Mouse (Mus musculus) neural tube, embryonic 13.5 days (tissue): Measurements from ENCODE around the gene Enox1. TPM values are rescaled to one million over a fixed set of nuclear protein-coding genes. Genes with fewer than 3 reads are reported as not detected.
A peak's percentile ranks its signal among the peaks of the same experiment; 100 is the strongest.

ENCODE experiments used
- ATAC-seq: fragments of 200-750 bp; cut with Nextera tagmentation; 2 replicates; pipeline ENCODE4 v1.8.0; 2017; ENCODE audit warnings: low read depth, mild to moderate bottlenecking, moderate TSS enrichment, moderate library complexity
- H3K27ac ChIP-seq: fragments of 300-500 bp; sonication (generic); replicated peaks from 2 replicates; pipeline ENCODE4 v1.5.1; 2015; ENCODE audit warnings: moderate library complexity, mild to moderate bottlenecking, inconsistent platforms
- H3K27me3 ChIP-seq: fragments of 300-500 bp; sonication (generic); 2 replicates; pipeline ENCODE4 v1.6.1; 2015; ENCODE audit warnings: mild to moderate bottlenecking, inconsistent platforms
- H3K36me3 ChIP-seq: fragments of 300-500 bp; sonication (generic); 2 replicates; pipeline ENCODE4 v1.6.1; 2015; ENCODE audit warnings: mild to moderate bottlenecking, inconsistent platforms
- H3K4me1 ChIP-seq: fragments of 300-500 bp; sonication (generic); replicated peaks from 2 replicates; pipeline ENCODE4 v1.6.1; 2015; ENCODE audit warnings: inconsistent platforms
- H3K4me2 ChIP-seq: fragments of 300-500 bp; sonication (generic); 2 replicates; pipeline ENCODE4 v1.6.1; 2015; ENCODE audit warnings: inconsistent platforms, mild to moderate bottlenecking, moderate library complexity
- H3K4me3 ChIP-seq: fragments of 300-500 bp; sonication (generic); 2 replicates; pipeline ENCODE4 v1.5.1; 2015; ENCODE audit warnings: mild to moderate bottlenecking, inconsistent platforms
- H3K9ac ChIP-seq: fragments of 300-500 bp; sonication (generic); 2 replicates; pipeline ENCODE4 v1.6.1; 2015; ENCODE audit warnings: moderate library complexity, mild to moderate bottlenecking, inconsistent platforms
- H3K9me3 ChIP-seq: fragments of 300-500 bp; sonication (generic); 2 replicates; pipeline ENCODE4 v1.6.1; 2016; ENCODE audit warnings: inconsistent platforms
- WGBS: fragments of 180-500 bp; shearing (Covaris S2); methylation state at CpG from one replicate; pipeline ENCODE4 v1.1.7; 2015; 5-methylcytosine and 5-hydroxymethylcytosine counted together
- polyA plus RNA-seq: library from polyadenylated mRNA; unstranded; fragments of >200 nt; fragmentation: Nextera tagmentation; extraction: Ambion mirVana; gene quantifications from 2 replicates; pipeline ENCODE4 v1.2.1, GENCODE M21; 2015

Gene Enox1
- polyA plus RNA-seq, 1 experiment from 2014 or later, result 44.9 TPM

DNA sequence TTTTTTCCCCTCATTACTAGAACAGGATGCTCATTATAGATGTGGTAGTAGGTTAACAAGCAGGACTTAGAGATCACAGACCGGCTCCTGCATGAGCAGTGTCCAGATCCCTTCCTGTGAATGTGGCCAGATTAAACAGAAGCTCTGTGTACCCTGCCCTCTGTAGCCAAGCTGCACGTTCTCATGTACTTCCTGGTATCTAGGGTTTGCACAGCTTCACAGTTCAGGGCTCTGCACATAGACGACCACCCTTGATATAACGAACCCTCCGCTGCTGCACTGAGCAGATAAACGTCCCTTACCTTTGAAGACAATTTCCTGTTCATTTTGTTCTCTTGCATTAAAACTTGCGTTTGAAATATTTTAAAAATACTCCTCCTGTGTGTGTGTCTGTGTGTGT, 505.7 kb downstream of the Enox1 start:
- H3K27me3 ChIP-seq, result no peaks in the 10 kb centered on the region
- WGBS, result 84% methylated on average over 7 of the region's 7 CpGs
- no peak for ATAC-seq

DNA sequence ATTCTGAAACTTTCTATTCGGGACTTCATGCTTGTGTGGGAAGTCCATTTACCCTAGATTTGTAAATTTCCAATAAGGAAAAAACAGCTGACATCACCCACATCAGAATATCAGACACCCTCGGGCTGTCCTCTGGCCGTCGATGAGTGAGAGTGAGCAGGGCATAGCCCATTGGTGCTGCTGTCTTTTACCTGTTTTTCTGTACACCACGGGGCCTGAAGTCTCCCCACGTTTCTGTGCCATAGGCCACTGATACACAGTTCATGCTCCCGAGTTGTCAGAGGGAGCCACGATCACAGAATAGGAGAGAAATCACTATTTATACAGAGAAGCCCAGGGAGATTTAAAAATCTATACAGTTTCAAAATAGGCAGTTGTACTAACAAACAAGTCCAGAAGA, 506.4 kb downstream of the Enox1 start:
- Histone ChIP-seq H3K36me3 (no peaks in the 10 kb centered on the region), H3K4me3 (no peak overlapping the region), H3K27ac (peak overlapping the region; percentile 38; the same call in 1 of the 2 replicates), H3K9ac (no peak overlapping the region), H3K9me3 (no peaks in the 10 kb centered on the region), H3K4me1 (peaks cover 21% of the 10 kb centered on the region), H3K4me2 (no peak overlapping the region), H3K27me3 (no peaks in the 10 kb centered on the region)
- no peak for ATAC-seq
- 84% methylated on average over 8 of the region's 8 CpGs for WGBS

More for the DNA sequence above, 505.7 kb downstream of the Enox1 start:
- Histone ChIP-seq H3K4me1 (peaks cover 18% of the 10 kb centered on the region), H3K27ac (no peak overlapping the region), H3K4me2 (no peak overlapping the region), H3K9me3 (no peaks in the 10 kb centered on the region), H3K36me3 (no peaks in the 10 kb centered on the region), H3K9ac (no peak overlapping the region), H3K4me3 (no peak overlapping the region)

DNA sequence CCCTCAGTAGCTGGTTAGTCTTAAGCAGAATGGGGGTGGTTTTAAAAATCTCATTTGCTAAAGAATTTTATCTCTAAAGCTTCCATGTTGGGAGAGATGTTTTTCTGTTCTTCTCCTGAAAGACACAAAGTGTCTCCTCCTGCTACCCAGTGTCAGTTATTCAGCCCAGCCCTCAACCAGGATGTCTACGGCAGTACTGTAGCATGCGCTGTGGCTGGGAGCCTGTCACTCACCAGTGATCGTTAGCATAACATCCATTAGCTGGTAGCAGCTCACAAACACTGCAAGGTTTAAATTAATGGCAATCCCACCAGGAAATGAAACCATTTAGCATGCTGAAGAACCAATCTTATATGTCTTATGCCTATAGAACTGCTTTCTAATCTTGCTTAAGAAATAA, 511.5 kb downstream of the Enox1 start:
- H3K27me3 ChIP-seq, result no peaks in the 10 kb centered on the region
- H3K27ac ChIP-seq, result no peak overlapping the region
- H3K36me3 ChIP-seq, result no peaks in the 10 kb centered on the region
- H3K9ac ChIP-seq, result no peak overlapping the region
- ATAC-seq, result no peak
- WGBS, result 42% methylated on average over 3 of the region's 3 CpGs
- H3K4me2 ChIP-seq, result no peak overlapping the region
- peaks cover 36% of the 10 kb centered on the region for H3K4me1 ChIP-seq
- H3K4me3 ChIP-seq, result no peak overlapping the region
- H3K9me3 ChIP-seq, result no peaks in the 10 kb centered on the region

DNA sequence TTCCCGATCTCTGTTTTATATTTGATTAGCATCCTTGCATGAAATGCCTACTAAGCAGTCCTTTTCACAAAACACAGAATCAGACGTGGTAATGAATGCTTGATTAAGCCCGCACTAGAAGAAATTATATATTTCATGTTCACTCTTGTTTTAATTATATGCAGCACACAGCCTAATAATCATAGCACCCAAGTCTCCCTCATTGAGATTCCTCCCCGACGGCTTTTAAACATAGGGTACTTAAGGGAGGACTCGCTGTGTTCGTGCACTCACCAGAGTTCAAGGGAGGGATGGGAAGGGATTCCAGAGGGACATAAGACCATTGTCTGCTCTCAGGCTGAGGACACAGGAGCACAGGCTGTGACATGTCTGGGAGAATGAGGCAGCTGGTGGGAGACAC, 512.9 kb downstream of the Enox1 start:
- Histone ChIP-seq H3K27ac (0 out of 2 replicates have a peak overlapping the region, but pooled peaks have one; percentile 20), H3K36me3 (no peaks in the 10 kb centered on the region), H3K9ac (no peak overlapping the region), H3K27me3 (no peaks in the 10 kb centered on the region), H3K4me1 (peaks cover 35% of the 10 kb centered on the region), H3K4me3 (no peak overlapping the region), H3K9me3 (no peaks in the 10 kb centered on the region), H3K4me2 (no peak overlapping the region)
- ATAC-seq, result no peak
- 74% methylated on average over 7 of the region's 7 CpGs for WGBS

DNA sequence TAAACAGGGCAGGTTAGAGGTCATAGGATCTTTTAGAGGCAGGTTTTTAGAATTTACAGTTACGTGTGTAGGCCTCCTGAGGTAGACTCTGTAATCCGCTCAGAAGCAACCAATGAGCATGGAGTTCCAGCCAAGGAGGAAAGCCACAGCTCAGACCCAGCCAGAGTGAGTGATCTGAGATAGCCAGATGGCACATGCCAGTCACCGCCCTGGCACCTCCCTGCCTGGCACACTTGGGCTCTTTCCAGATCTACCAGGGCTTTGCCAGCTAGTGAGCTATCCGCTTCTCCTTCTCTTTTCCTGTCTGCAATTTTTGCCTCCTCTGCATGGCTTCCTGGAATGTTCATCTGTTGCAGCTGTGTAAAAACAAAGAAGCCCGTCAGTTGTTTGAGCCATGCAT, 514.4 kb downstream of the Enox1 start:
- Histone ChIP-seq H3K36me3 (no peaks in the 10 kb centered on the region), H3K4me3 (no peak overlapping the region), H3K27me3 (no peaks in the 10 kb centered on the region), H3K4me1 (peaks cover 35% of the 10 kb centered on the region), H3K9ac (no peak overlapping the region), H3K27ac (no peak overlapping the region), H3K9me3 (no peaks in the 10 kb centered on the region), H3K4me2 (no peak overlapping the region)
- ATAC-seq, result no peak
- WGBS, result 85% methylated on average over 5 of the region's 5 CpGs

DNA sequence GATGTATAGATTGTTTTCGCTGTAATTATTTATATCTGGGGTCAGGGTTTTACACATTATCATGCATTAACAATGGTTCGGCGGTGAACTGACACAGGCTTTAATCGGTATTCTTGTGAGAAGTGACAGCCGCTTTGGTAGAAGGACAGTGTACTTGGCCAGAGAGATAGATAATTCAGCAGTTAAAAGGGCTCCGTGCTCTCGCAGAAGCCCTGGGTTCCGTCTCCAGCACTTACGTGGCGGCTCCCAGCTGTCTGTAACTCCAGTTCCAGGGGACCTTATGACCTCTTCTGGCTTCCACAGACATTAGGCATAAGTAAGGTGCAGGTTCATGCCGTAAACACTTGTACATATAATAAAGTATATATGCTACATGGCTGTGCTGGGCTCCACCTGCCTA, 515.4 kb downstream of the Enox1 start:
- WGBS, result 82% methylated on average over 11 of the region's 11 CpGs
- Histone ChIP-seq H3K36me3 (no peaks in the 10 kb centered on the region; the same call in 1 of the 2 replicates), H3K9ac (no peak overlapping the region), H3K4me3 (no peak overlapping the region), H3K4me1 (peaks cover 35% of the 10 kb centered on the region), H3K4me2 (no peak overlapping the region), H3K9me3 (no peaks in the 10 kb centered on the region), H3K27ac (no peak overlapping the region), H3K27me3 (no peaks in the 10 kb centered on the region)
- no peak for ATAC-seq

DNA sequence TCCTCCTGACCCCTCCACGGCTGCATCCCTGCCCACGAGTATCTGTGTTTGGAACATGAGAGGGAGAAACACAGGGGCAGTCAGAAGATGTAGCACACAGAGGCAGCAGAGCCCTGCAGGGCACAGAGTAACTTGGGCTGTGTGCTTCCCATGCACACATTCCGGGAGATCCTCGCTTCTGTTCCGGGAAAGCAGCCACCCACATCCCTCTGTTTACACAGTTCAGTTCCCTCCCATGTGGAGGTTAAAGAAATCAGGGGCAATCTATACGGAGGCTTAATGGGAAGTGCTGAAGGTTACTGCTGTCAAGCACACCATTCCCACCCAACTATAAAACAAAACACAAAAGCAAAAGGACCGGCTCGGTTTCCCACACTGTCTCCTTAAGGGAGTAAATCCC, 516.6 kb downstream of the Enox1 start:
- 16% methylated on average over 8 of the region's 8 CpGs for WGBS
- Histone ChIP-seq H3K4me3 (no peak overlapping the region), H3K4me2 (no peak overlapping the region), H3K9me3 (no peaks in the 10 kb centered on the region), H3K36me3 (no peaks in the 10 kb centered on the region; the same call in 1 of the 2 replicates), H3K9ac (peak overlapping the region; percentile 27; the same call in 1 of the 2 replicates), H3K4me1 (peaks cover 40% of the 10 kb centered on the region), H3K27ac (peak overlapping the region; percentile 54), H3K27me3 (no peaks in the 10 kb centered on the region)
- ATAC-seq, result no peak

DNA sequence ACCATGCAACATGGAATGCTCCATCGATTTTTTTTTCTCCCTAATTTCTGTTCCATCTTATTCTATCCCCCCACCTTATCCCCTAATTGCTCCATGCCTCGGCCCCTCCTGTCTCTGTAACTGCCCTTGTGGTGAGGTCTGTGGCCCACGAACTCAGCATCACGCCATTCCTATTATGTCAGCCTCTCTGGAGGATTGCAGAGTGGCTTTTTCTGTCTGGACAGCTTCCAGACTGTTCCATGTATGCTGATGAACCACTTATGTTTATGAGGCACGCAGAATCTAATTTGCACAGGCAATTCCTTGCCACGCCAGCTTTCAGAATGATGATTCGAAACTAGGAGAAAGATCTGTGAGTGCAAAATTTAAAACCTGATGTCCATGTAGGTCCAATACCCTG, 521.4 kb downstream of the Enox1 start:
- WGBS, result 37% methylated on average over 7 of the region's 7 CpGs
- peaks cover 33% of the 10 kb centered on the region for H3K4me1 ChIP-seq
- ATAC-seq, result peak; percentile 52; the same call in 1 of the 2 replicates
- no peaks in the 10 kb centered on the region for H3K27me3 ChIP-seq
- no peak overlapping the region for H3K9ac ChIP-seq
- no peaks in the 10 kb centered on the region for H3K9me3 ChIP-seq
- no peaks in the 10 kb centered on the region; the same call in 1 of the 2 replicates for H3K36me3 ChIP-seq
- no peak overlapping the region for H3K4me3 ChIP-seq
- peak overlapping the region; percentile 61 for H3K27ac ChIP-seq
- H3K4me2 ChIP-seq, result no peak overlapping the region

DNA sequence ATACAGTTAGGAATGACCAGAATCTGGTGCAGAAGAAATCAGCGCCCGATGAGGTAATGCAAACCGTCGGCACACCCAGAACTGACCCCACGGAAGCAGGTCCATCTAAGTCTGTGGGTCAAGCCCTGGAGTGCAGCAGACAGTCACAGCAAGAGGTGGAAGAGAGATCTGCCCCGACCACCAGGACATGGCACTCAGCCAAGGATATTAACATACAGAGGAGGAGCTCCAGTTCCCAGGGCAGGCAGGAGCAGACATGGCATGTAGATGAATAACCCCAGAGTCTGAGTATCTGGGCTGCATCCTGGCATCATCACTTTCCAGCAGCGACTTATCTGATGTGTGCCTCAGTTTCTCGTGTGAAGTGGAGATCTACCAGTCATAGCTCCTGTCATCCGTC, 523.3 kb downstream of the Enox1 start:
- Histone ChIP-seq H3K4me3 (no peak overlapping the region), H3K36me3 (no peaks in the 10 kb centered on the region; the same call in 1 of the 2 replicates), H3K9ac (no peak overlapping the region), H3K27ac (0 out of 2 replicates have a peak overlapping the region, but pooled peaks have one; percentile 3), H3K9me3 (no peaks in the 10 kb centered on the region), H3K27me3 (no peaks in the 10 kb centered on the region), H3K4me1 (peaks cover 23% of the 10 kb centered on the region), H3K4me2 (no peak overlapping the region)
- ATAC-seq, result 0 out of 2 replicates have a peak, but pooled peaks have one; percentile 45
- 73% methylated on average over 9 of the region's 9 CpGs for WGBS

DNA sequence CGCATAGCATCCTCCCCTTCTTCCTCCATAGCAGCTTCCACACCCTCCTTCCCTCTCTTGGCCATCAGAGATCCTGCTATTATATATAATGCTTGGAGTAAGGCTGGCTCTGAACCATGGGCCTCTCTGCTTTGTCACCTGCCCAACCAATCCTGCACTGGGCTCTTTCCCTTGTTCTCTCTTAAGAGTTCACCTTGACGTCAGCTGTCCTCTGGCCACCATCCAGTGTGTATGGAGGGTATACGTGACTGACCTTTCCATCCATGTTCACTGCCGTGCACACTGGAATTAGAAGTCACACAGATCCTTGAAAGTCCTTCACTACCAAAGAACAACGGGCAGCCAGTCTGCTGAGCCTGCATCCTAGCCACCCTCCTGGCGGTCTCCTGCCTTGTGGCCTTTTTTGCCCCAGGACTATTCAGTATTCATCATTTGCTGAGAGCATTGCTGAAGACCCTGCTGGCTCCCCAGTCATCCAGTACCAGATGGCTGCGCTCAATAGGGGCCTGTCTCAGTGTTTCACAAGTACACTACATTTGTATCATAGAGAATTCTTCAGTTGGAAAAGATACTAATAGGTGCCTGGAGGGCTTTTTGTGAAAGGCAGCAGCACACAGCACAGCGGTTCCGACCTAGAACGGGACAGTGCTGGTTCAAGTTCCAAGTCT, 526.5 kb downstream of the Enox1 start:
- Histone ChIP-seq H3K27ac (no peak overlapping the region), H3K4me3 (no peak overlapping the region), H3K9me3 (no peaks in the 10 kb centered on the region), H3K4me2 (no peak overlapping the region), H3K27me3 (no peaks in the 10 kb centered on the region), H3K4me1 (peaks cover 15% of the 10 kb centered on the region), H3K9ac (no peak overlapping the region), H3K36me3 (no peaks in the 10 kb centered on the region)
- 82% methylated on average over 10 of the region's 10 CpGs for WGBS
- ATAC-seq, result no peak

DNA sequence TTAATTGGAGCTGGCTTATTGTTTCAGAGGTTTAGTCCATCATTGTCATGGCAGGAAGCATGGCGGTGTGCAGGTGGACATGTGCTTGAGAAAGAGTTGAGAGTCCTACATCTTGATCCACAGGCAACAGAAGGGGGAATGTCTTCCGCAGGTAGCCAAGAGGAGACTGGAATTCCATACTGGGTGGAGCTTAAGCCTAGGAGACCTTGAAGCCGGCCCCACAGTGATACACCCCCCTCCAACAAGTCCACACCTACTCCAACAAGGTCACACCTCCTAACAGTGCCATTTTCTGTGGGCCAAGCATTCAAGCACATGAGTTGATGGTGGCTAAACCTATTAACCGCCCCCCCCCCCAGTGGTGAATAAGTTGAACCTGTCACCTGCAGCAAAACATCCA, 533.3 kb downstream of the Enox1 start:
- 87% methylated on average over 4 of the region's 4 CpGs for WGBS
- no peak for ATAC-seq

DNA sequence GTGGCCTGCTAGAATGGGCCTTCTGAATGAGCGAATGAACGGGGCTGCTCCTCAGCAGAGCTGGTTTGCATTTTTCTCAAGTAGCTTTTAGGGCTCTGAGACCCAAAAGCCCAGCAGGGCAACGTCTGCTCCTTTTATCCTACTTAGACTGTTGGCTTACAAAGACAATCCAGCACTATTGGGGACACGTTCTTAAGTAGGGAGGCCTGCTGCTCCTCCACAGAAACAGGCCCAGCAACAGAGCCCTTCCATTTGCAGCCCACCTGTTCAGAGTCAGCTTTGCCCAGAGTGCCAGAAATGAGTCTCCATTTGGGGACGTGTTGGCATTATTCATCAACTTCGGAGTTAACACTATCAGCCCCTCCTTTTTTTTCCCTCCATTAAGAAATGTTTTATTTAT, 548.4 kb downstream of the Enox1 start:
- no peak for ATAC-seq
- H3K9ac ChIP-seq, result no peak overlapping the region

More for the DNA sequence above, 533.3 kb downstream of the Enox1 start:
- no peaks in the 10 kb centered on the region for H3K9me3 ChIP-seq
- H3K27ac ChIP-seq, result no peak overlapping the region
- no peaks in the 10 kb centered on the region for H3K27me3 ChIP-seq
- H3K36me3 ChIP-seq, result no peaks in the 10 kb centered on the region
- no peak overlapping the region for H3K4me2 ChIP-seq
- H3K4me1 ChIP-seq, result no peaks in the 10 kb centered on the region
- no peak overlapping the region for H3K4me3 ChIP-seq
- no peak overlapping the region for H3K9ac ChIP-seq

More for the DNA sequence above, 548.4 kb downstream of the Enox1 start:
- WGBS, result 33% methylated on average over 6 of the region's 6 CpGs
- no peak overlapping the region for H3K4me2 ChIP-seq
- H3K4me1 ChIP-seq, result no peaks in the 10 kb centered on the region
- no peaks in the 10 kb centered on the region for H3K9me3 ChIP-seq
- no peak overlapping the region for H3K27ac ChIP-seq
- peaks cover 20% of the 10 kb centered on the region for H3K36me3 ChIP-seq
- no peaks in the 10 kb centered on the region for H3K27me3 ChIP-seq
- no peak overlapping the region for H3K4me3 ChIP-seq
